Mouse (Mus musculus) kidney, postnatal 4 days (tissue): Measurements from ENCODE around the gene Myh9.

Experiments used
- DNase-seq, 2 experiments: peaks; one replicate each; pipeline ENCODE4 v3.0.0; 2021; ENCODE audit warnings: mixed read lengths in 2 of 2

Myh9 gene

GRCm38 (mm10) chr15:77842047-77842843 lies at the start of gene Myh9:
TSS of gene Myh9 (minus strand) at chr15:77842175.
- DNase-seq, result peak; percentile 100

GRCm38 (mm10) chr15:77891766-77892165 lies 49.8 kb upstream of the Myh9 start:
- DNase-seq, result peak; percentile 46 to 63

- DNase-seq, result no peak
Observed at GRCm38 (mm10) chr15:77889761-77890422, 47.9 kb upstream of the Myh9 start.

- DNase-seq, result no peak
Observed at GRCm38 (mm10) chr15:77888286-77888685, 46.3 kb upstream of the Myh9 start.

- DNase-seq, result peak in 1 of 2 experiments; percentile 3
Observed at GRCm38 (mm10) chr15:77887093-77887488, 45.1 kb upstream of the Myh9 start.

GRCm38 (mm10) chr15:77886369-77887092 lies 44.6 kb upstream of the Myh9 start:
- DNase-seq, result peak in 1 of 2 experiments; percentile 34

- peak in 1 of 2 experiments; percentile 31 for DNase-seq
Observed at GRCm38 (mm10) chr15:77885945-77886344, 44.0 kb upstream of the Myh9 start.

GRCm38 (mm10) chr15:77885159-77885558 lies 43.2 kb upstream of the Myh9 start:
- DNase-seq, result peak in 1 of 2 experiments; percentile 1

GRCm38 (mm10) chr15:77883697-77884010 lies 41.7 kb upstream of the Myh9 start:
- DNase-seq, result peak in 1 of 2 experiments; percentile 31

GRCm38 (mm10) chr15:77882797-77883696 lies 41.1 kb upstream of the Myh9 start:
- peak; percentile 85 to 91 for DNase-seq

- DNase-seq, result no peak
Observed at GRCm38 (mm10) chr15:77882297-77882696, 40.3 kb upstream of the Myh9 start.

GRCm38 (mm10) chr15:77881698-77882097 lies 39.7 kb upstream of the Myh9 start:
- no peak for DNase-seq

GRCm38 (mm10) chr15:77880738-77881137 lies 38.8 kb upstream of the Myh9 start:
- no peak for DNase-seq

- no peak for DNase-seq
Observed at GRCm38 (mm10) chr15:77879756-77880155, 37.8 kb upstream of the Myh9 start.

- no peak for DNase-seq
Observed at GRCm38 (mm10) chr15:77877209-77877608, 35.2 kb upstream of the Myh9 start.

GRCm38 (mm10) chr15:77876716-77877115 lies 34.7 kb upstream of the Myh9 start:
- peak; percentile 50 to 64 for DNase-seq

- no peak for DNase-seq
Observed at GRCm38 (mm10) chr15:77875953-77876352, 34.0 kb upstream of the Myh9 start.

GRCm38 (mm10) chr15:77874807-77875206 lies 32.8 kb upstream of the Myh9 start:
- no peak for DNase-seq

GRCm38 (mm10) chr15:77874310-77874709 lies 32.3 kb upstream of the Myh9 start:
- DNase-seq, result no peak

- DNase-seq, result peak; percentile 76 to 86
Observed at GRCm38 (mm10) chr15:77873564-77873963, 31.6 kb upstream of the Myh9 start.

GRCm38 (mm10) chr15:77872996-77873395 lies 31.0 kb upstream of the Myh9 start:
- no peak for DNase-seq

GRCm38 (mm10) chr15:77868340-77868739 lies 26.4 kb upstream of the Myh9 start:
- no peak for DNase-seq
